Mouse (Mus musculus) v-Abl transformed pro-B cells (cell line): ENCODE measurements around the gene Rab3a.

Source experiments
- in situ Hi-C, 2 experiments: fragments of 400-800 bp; cut with MboI; formaldehyde crosslinking; loops; one replicate each; pipeline ENCODE4 v1.15.1; 2025; ENCODE audit not compliant: unreplicated experiment in 2 of 2

Rab3a gene

GRCm38 (mm10) chr8:70769359-70769758, 14.9 kb downstream of the Rab3a start:
- in situ Hi-C loops = loop anchor here (5.0 kb wide), 2 partner anchors 33 to 73 kb away; no protein-coding TSS in a partner anchor

GRCm38 (mm10) chr8:70769858-70770257, 15.4 kb downstream of the Rab3a start:
- in situ Hi-C loops = loop anchor here (5.0 kb wide), 2 partner anchors 32 to 72 kb away; no protein-coding TSS in a partner anchor

GRCm38 (mm10) chr8:70770748-70771147, 16.3 kb downstream of the Rab3a start:
- in situ Hi-C loops = no loop called here

- in situ Hi-C loops = no loop called here
These were observed 16.7 kb downstream of the Rab3a start for GRCm38 (mm10) chr8:70771217-70771616.

- in situ Hi-C loops = no loop called here
These were observed 17.6 kb downstream of the Rab3a start for GRCm38 (mm10) chr8:70772075-70772474.

- in situ Hi-C loops = no loop called here
These were observed 18.4 kb downstream of the Rab3a start for GRCm38 (mm10) chr8:70772890-70773289.

- in situ Hi-C loops = no loop called here
These were observed 18.9 kb downstream of the Rab3a start for GRCm38 (mm10) chr8:70773410-70773809.

GRCm38 (mm10) chr8:70773833-70774232, 19.4 kb downstream of the Rab3a start:
- in situ Hi-C loops = no loop called here

- in situ Hi-C loops = no loop called here
These were observed 20.3 kb downstream of the Rab3a start for GRCm38 (mm10) chr8:70774740-70775139.

GRCm38 (mm10) chr8:70775227-70775626, 20.7 kb downstream of the Rab3a start:
- in situ Hi-C loops = no loop called here

GRCm38 (mm10) chr8:70775851-70776495, 21.5 kb downstream of the Rab3a start:
- in situ Hi-C loops = no loop called here

- in situ Hi-C loops = no loop called here
These were observed 22.3 kb downstream of the Rab3a start, which contains the start of gene Pik3r2 for GRCm38 (mm10) chr8:70776496-70777444. TSS of gene Pik3r2 (minus strand) at chr8:70776713.

GRCm38 (mm10) chr8:70780093-70780492, 25.6 kb downstream of the Rab3a start:
- in situ Hi-C loops = no loop called here

- in situ Hi-C loops = no loop called here
These were observed 32.0 kb downstream of the Rab3a start for GRCm38 (mm10) chr8:70786291-70787050.

- in situ Hi-C loops = no loop called here
These were observed 32.6 kb downstream of the Rab3a start for GRCm38 (mm10) chr8:70787051-70787445.

- in situ Hi-C loops = no loop called here
These were observed 33.6 kb downstream of the Rab3a start for GRCm38 (mm10) chr8:70787941-70788667.

GRCm38 (mm10) chr8:70789046-70789445, 34.6 kb downstream of the Rab3a start:
- in situ Hi-C loops = no loop called here

GRCm38 (mm10) chr8:70790846-70791245, 36.4 kb downstream of the Rab3a start:
- in situ Hi-C loops = no loop called here

GRCm38 (mm10) chr8:70791294-70791701, 36.8 kb downstream of the Rab3a start:
- in situ Hi-C loops = no loop called here
